Mouse (Mus musculus) kidney, postnatal 14 days (tissue): ENCODE measurements at regions not wholly inside any gene's neighbourhood (a gene's known extent, or its start where the extent isn't known, plus 50 kb on each side); places are given as distances from the start of the nearest gene placed in this dataset.
"Not testable (repeated sequence)": the region's sequence is repeated elsewhere in the genome, so short reads cannot be mapped to it uniquely, and the experiment has no call there.

Experiments used
- DNase-seq: peaks from one replicate; pipeline ENCODE4 v3.0.0; 2022; ENCODE audit warnings: mixed read lengths

DNA sequence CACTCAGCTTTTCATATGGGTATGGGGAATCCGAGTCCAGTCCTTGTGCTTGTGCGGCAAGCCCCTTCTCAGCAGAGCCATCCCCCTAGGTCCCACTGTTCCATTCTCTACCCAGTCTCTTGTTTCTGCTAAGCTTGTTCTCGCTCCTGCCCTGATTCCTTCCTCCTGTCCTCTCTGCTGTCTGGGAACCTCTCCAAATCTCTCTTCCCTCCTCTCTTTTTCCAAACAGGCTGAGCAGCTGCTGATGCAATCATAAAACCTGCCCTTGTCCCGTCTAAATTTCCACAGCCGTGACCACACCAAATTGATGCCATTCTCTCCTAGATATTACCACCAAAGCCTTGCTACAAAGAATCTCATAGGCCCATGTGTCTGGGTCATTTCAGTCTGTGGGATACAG is 103.4 kb upstream of the Gcfc2 start:
- DNase-seq: no peak

DNA sequence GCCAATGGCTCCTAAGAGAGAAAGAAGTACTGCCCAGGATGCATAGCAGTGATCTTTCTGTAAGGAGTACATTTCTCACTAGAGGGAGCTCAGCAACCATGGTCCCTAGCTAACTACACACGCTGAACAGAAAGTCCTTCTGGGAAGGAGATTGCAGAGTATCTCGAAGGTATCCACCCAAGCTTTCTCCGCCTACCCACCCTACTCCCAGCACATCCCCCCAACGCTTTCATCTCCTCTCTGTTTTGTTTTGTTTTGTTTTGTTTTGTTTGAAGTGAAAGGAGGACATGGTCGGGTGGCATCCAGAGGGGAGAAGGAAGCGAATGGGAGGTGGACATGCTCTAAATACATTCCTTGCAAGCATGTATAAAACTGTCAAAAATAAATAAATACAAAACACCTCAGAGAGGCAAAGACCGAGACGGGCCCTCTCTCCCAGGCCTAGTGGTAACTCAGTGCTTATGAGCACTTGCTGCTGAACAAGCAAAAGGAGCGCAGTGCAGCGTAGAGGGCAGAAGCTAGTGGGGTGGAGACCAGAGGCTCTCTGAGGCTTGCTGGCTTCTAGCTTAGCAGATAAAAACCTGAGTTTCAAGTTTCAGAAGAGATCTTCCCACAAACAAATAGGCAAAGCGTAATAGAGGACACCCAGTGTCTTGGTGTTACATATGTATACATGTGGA is 83.9 kb upstream of the Gcfc2 start:
- peak; percentile 22 for DNase-seq

DNA sequence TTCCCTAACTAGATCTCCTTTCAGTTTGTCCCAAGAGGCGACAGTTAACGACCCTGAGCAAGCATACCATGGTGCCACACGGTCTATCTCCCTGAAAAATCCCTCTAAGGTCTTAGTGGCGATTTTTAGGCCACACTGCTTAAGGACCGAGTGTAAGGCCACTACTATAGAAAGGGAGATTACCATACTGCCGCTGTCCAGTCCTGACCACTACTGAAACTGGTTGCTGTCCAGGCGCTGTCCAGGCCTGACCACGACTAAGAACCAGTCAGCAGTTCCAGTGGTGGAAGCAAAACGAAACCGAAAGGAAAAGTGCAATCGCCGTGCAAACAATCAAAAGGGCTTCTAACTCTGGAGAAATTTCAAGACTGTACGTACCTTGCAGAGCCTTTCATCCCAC is 55.3 kb upstream of the Gcfc2 start:
- DNase-seq: not testable (repeated sequence)
